20 mouse cellular contexts compared by ENCODE assay signal in the genomic region with DNA sequence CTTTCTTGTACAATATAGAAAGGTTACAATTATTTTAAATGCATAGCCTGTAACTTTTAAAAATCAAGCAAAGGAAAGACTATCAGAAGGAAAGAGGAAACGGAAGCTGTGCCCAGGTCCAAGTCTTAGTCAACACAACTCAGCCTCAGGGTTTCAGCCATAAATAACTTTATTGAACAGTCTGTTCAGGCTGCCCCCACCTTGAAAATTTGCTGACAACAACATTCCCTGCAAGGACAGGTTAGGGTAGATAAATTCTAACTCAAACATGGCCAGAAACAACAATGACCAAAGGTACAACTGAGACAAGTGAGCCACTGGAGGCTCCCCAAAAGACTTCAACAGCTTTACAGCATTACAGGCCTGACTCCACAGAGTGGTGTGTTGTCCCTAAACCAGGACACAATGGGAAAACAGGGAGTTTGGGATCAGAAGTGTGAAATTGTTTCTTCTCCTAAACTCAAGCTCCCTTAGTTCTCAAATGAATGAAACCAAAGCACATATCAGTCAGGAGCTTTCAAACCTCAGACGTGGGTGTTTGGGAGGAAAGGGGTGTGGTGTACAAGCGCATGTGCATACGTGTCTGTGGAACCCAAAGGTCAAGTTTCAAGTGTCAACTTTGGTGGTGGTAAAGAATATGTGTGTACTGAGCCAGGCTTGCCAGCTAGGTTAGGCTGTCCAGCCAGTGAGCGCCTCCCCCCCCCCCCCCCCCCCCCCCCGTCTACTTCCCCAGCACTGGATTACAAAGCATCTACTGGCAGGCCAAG. TPM values are rescaled to one million over a fixed set of nuclear protein-coding genes. Genes with fewer than 3 reads are reported as not detected.
DNase-seq lines count a peak whose midpoint lies in the region; ATAC-seq and TF ChIP-seq lines count a peak whose summit lies in the region.
"Had no signal": no experiment of that assay in that cellular context is flagged by ENCODE, and none has a peak within 500 bp of the region (broad histone marks: within the 10 kb centered on the region; RNA-seq: fewer than 3 reads in every experiment).

No protein-coding gene starts in this region.

- no peak for TF ChIP-seq POLR2A in testis, adult 2 months (IDR thresholded peaks at IDR 0.05; ENCODE audit: control insufficient read depth, low read depth, low read length)

- H3K9me3 ChIP-seq in liver, postnatal 0 days (ENCODE audit: low read length), result no peaks in the 10 kb centered on the region
- no peaks in the 10 kb centered on the region for H3K9me3 ChIP-seq in kidney, embryonic 15.5 days (replicated peaks)
- H3K9me3 ChIP-seq: embryonic facial prominence, embryonic 15.5 days; forebrain, embryonic 12.5 days; hindbrain, embryonic 12.5 days; limb, embryonic 15.5 days; midbrain, embryonic 15.5 days; neural tube, embryonic 12.5 days had no signal

- no peak overlapping the region for H3K4me3 ChIP-seq in testis, adult 2 months (ENCODE audit: control insufficient read depth, low read depth, low read length)
- H3K4me3 ChIP-seq in liver, postnatal 0 days (ENCODE audit: low read depth, low read length), result no peak overlapping the region
- H3K4me3 ChIP-seq in kidney, embryonic 15.5 days (replicated peaks), result no peak overlapping the region
- H3K4me3 ChIP-seq: embryonic facial prominence, embryonic 15.5 days; forebrain, embryonic 12.5 days; hindbrain, embryonic 12.5 days; limb, embryonic 15.5 days; midbrain, embryonic 15.5 days; neural tube, embryonic 12.5 days had no signal

- H3K4me1 ChIP-seq in testis, adult 2 months (ENCODE audit: control insufficient read depth, insufficient read depth, low read length), result no peaks in the 10 kb centered on the region; the same call in 1 of the 2 replicates
- H3K4me1 ChIP-seq in liver, postnatal 0 days (ENCODE audit: insufficient read depth), result peaks cover 70% of the 10 kb centered on the region
- H3K4me1 ChIP-seq in kidney, embryonic 15.5 days, result peaks cover 42% of the 10 kb centered on the region
- H3K4me1 ChIP-seq: forebrain, embryonic 12.5 days; hindbrain, embryonic 12.5 days; midbrain, embryonic 15.5 days; neural tube, embryonic 12.5 days had no signal

- 16% methylated on average over 4 of the region's 6 CpGs for WGBS in liver, postnatal 0 days (ENCODE audit: insufficient replicate concordance)
- WGBS in kidney, embryonic 15.5 days, result 53% methylated on average over 5 of the region's 6 CpGs

- H3K9ac ChIP-seq in liver, postnatal 0 days (replicated peaks), result no peak overlapping the region
- no peak overlapping the region for H3K9ac ChIP-seq in kidney, embryonic 15.5 days
- H3K9ac ChIP-seq: embryonic facial prominence, embryonic 15.5 days; forebrain, embryonic 12.5 days; hindbrain, embryonic 12.5 days; limb, embryonic 15.5 days; midbrain, embryonic 15.5 days; neural tube, embryonic 12.5 days had no signal

- 0 out of 2 replicates have a peak, but pooled peaks have one; percentile 16 for TF ChIP-seq EP300 in liver, postnatal 0 days (IDR thresholded peaks at IDR 0.05; ENCODE audit: low read depth)

- H3K36me3 ChIP-seq in testis, adult 2 months (ENCODE audit: control insufficient read depth, insufficient read depth, low read length), result no peaks in the 10 kb centered on the region
- no peaks in the 10 kb centered on the region for H3K36me3 ChIP-seq in liver, postnatal 0 days (replicated peaks; ENCODE audit: insufficient read depth, low read length)
- H3K36me3 ChIP-seq in kidney, embryonic 15.5 days, result no peaks in the 10 kb centered on the region
- H3K36me3 ChIP-seq: embryonic facial prominence, embryonic 15.5 days; forebrain, embryonic 12.5 days; hindbrain, embryonic 12.5 days; limb, embryonic 15.5 days; midbrain, embryonic 15.5 days; neural tube, embryonic 12.5 days had no signal

- peak overlapping the region; percentile 4; the same call in 1 of the 2 replicates for H3K4me2 ChIP-seq in liver, postnatal 0 days (ENCODE audit: low read depth, low read length)
- H3K4me2 ChIP-seq in kidney, embryonic 15.5 days, result no peak overlapping the region
- H3K4me2 ChIP-seq: embryonic facial prominence, embryonic 15.5 days; forebrain, embryonic 12.5 days; hindbrain, embryonic 12.5 days; limb, embryonic 15.5 days; midbrain, embryonic 15.5 days; neural tube, embryonic 12.5 days had no signal

- H3K27ac ChIP-seq in testis, adult 2 months (ENCODE audit: control insufficient read depth, insufficient read depth, low read depth, low read length), result peak overlapping the region; percentile 25
- peak overlapping the region; percentile 61 for H3K27ac ChIP-seq in liver, postnatal 0 days (ENCODE audit: low read depth)
- no peak overlapping the region for H3K27ac ChIP-seq in kidney, embryonic 15.5 days
- H3K27ac ChIP-seq: embryonic facial prominence, embryonic 15.5 days; forebrain, embryonic 12.5 days; hindbrain, embryonic 12.5 days; limb, embryonic 15.5 days; macrophage; midbrain, embryonic 15.5 days; neural tube, embryonic 12.5 days had no signal

- no peaks in the 10 kb centered on the region for H3K27me3 ChIP-seq in testis, adult 2 months (ENCODE audit: control insufficient read depth, insufficient read depth, low read length)
- H3K27me3 ChIP-seq in liver, postnatal 0 days (ENCODE audit: insufficient read depth, low read length), result no peaks in the 10 kb centered on the region
- H3K27me3 ChIP-seq in kidney, embryonic 15.5 days, result no peaks in the 10 kb centered on the region
- H3K27me3 ChIP-seq: embryonic facial prominence, embryonic 15.5 days; forebrain, embryonic 12.5 days; hindbrain, embryonic 12.5 days; limb, embryonic 15.5 days; midbrain, embryonic 15.5 days; neural tube, embryonic 12.5 days; Patski had no signal

- ATAC-seq in granulocyte monocyte progenitor cell, adult 5-6 weeks (replicated peaks; ENCODE audit: poor library complexity, severe bottlenecking), result peak; percentile 39
- peak; percentile 67 for ATAC-seq in liver, postnatal 0 days
- ATAC-seq in kidney, embryonic 15.5 days (replicated peaks; ENCODE audit: low FRiP score), result no peak
- ATAC-seq: midbrain, embryonic 15.5 days; Patski had no signal

- no peak for DNase-seq in testis, postnatal 10 days (ENCODE audit: low spot score)
- DNase-seq in liver, postnatal 0 days, result peak; percentile 50
- no peak for DNase-seq in frontal cortex, adult 2 months (ENCODE audit: extremely low spot score in 1 of 2, low spot score in 1 of 2)
- DNase-seq in kidney, adult 11 months, result no peak
- DNase-seq: cerebellum, adult 2 months; heart, adult 18-20 months; kidney, adult 18-20 months; kidney, postnatal 36 days; thymus, postnatal 25 days had no signal

- no peak for TF ChIP-seq CTCF in testis, adult 2 months (IDR thresholded peaks at IDR 0.05; ENCODE audit: control insufficient read depth, insufficient read depth, insufficient replicate concordance, low read depth, low read length)
- no peak for TF ChIP-seq CTCF in liver, postnatal 0 days (IDR thresholded peaks at IDR 0.05; ENCODE audit: low read depth)

RNA-seq across cellular contexts. Expression of a gene that starts 14.9 kb away (rescaled TPM):
- polyA plus RNA-seq in testis, adult 2 months (2012; rRNA removed), result 9.9 and 11.8 TPM in 2 replicates
- 46.7 and 47.4 TPM in 2 replicates for total RNA-seq in granulocyte monocyte progenitor cell, adult 5-6 weeks (2014; fragmentation: Nextera tagmentation)
- 52.4 and 57.7 TPM in 2 replicates for total RNA-seq in granulocyte monocyte progenitor cell, adult 5-6 weeks (2017)
- 33.9 and 51.2 TPM in 2 replicates for polyA plus RNA-seq in liver, postnatal 0 days (2015; fragmentation: Nextera tagmentation; extraction: Ambion mirVana)
- polyA plus RNA-seq in frontal cortex, adult 2 months (2012; rRNA removed), result 62.9 and 70.1 TPM in 2 replicates
- 88.2 and 88.3 TPM in 2 replicates for polyA plus RNA-seq in kidney, embryonic 15.5 days (2015; fragmentation: Nextera tagmentation; extraction: Ambion mirVana)
